Mouse (Mus musculus) frontal cortex, adult 2 months (tissue): ENCODE measurements around the gene Aoah. TPM values are rescaled to one million over a fixed set of nuclear protein-coding genes. Genes with fewer than 3 reads are reported as not detected.

Experiments
- DNase-seq, 2 experiments: peaks; one replicate each; pipeline ENCODE4 v3.0.0; 2022; ENCODE audit warnings: low spot score in 1 of 2; ENCODE audit errors: extremely low spot score in 1 of 2
- polyA plus RNA-seq: library from polyadenylated mRNA; depleted of rRNA; stranded (reverse); fragments of >200 nt; gene quantifications from 2 replicates; pipeline ENCODE4 v1.2.3, GENCODE M21; 2012

Gene Aoah
- polyA plus RNA-seq, 1 experiment: 0.30 TPM

GRCm38 (mm10) chr13:20904118-20904517 is 110.2 kb downstream of the Aoah start:
- DNase-seq: no peak

GRCm38 (mm10) chr13:20905195-20905594 is 111.3 kb downstream of the Aoah start:
- DNase-seq: no peak

GRCm38 (mm10) chr13:20916698-20917511 is 123.0 kb downstream of the Aoah start:
- no peak for DNase-seq

- no peak for DNase-seq
Observed at GRCm38 (mm10) chr13:20920401-20920800, 126.5 kb downstream of the Aoah start.

- DNase-seq: no peak
Observed at GRCm38 (mm10) chr13:20936016-20936415, 142.1 kb downstream of the Aoah start.

GRCm38 (mm10) chr13:20937452-20937851 is 143.5 kb downstream of the Aoah start:
- DNase-seq: peak in 1 of 2 experiments; percentile 73

GRCm38 (mm10) chr13:20939099-20939498 is 145.2 kb downstream of the Aoah start:
- peak in 1 of 2 experiments; percentile 4 for DNase-seq

GRCm38 (mm10) chr13:20940389-20940788 is 146.5 kb downstream of the Aoah start:
- DNase-seq: peak in 1 of 2 experiments; percentile 37

GRCm38 (mm10) chr13:20941707-20942106 is 147.8 kb downstream of the Aoah start:
- no peak for DNase-seq

- DNase-seq: no peak
Observed at GRCm38 (mm10) chr13:20963086-20963485, 169.2 kb downstream of the Aoah start.

- DNase-seq: peak in 1 of 2 experiments; percentile 19
Observed at GRCm38 (mm10) chr13:20981234-20982230, 187.6 kb downstream of the Aoah start.

GRCm38 (mm10) chr13:20985510-20985909 is 191.6 kb downstream of the Aoah start:
- no peak for DNase-seq

GRCm38 (mm10) chr13:20985961-20986360 is 192.0 kb downstream of the Aoah start:
- no peak for DNase-seq

GRCm38 (mm10) chr13:21005238-21005637 is 211.3 kb downstream of the Aoah start:
- no peak for DNase-seq

GRCm38 (mm10) chr13:21005642-21006320 is 211.9 kb downstream of the Aoah start:
- DNase-seq: no peak

GRCm38 (mm10) chr13:21006321-21006653 is 212.4 kb downstream of the Aoah start:
- no peak for DNase-seq

GRCm38 (mm10) chr13:21013659-21014058 is 219.7 kb downstream of the Aoah start:
- no peak for DNase-seq

- peak in 1 of 2 experiments; percentile 37 for DNase-seq
Observed at GRCm38 (mm10) chr13:21024831-21025230, 230.9 kb downstream of the Aoah start.

- peak in 1 of 2 experiments; percentile 53 for DNase-seq
Observed at GRCm38 (mm10) chr13:21033176-21033575, 239.3 kb downstream of the Aoah start.

GRCm38 (mm10) chr13:21035011-21035410 is 241.1 kb downstream of the Aoah start:
- peak in 1 of 2 experiments; percentile 43 for DNase-seq

- no peak for DNase-seq
Observed at GRCm38 (mm10) chr13:21035981-21036380, 242.1 kb downstream of the Aoah start.
